Mouse (Mus musculus): ENCODE data around the gene Wsb2.
"Not testable (repeated sequence)": the region's sequence is repeated elsewhere in the genome, so short reads cannot be mapped to it uniquely, and the experiment has no call there.

The Wsb2 gene

GRCm38 (mm10) chr5:117357129-117357477, at the start of gene Wsb2:
Gene Wsb2, plus strand, starts transcription at chr5:117357304.
- peak; percentile 81 for DNase-seq (ENCODE audit: low spot score)

GRCm38 (mm10) chr5:117307699-117308098, 49.4 kb upstream of the Wsb2 start:
- DNase-seq (ENCODE audit: low spot score): peak; percentile 61

GRCm38 (mm10) chr5:117313420-117313819, 43.7 kb upstream of the Wsb2 start:
- no peak for DNase-seq (ENCODE audit: low spot score)

GRCm38 (mm10) chr5:117313909-117314308, 43.2 kb upstream of the Wsb2 start:
- no peak for DNase-seq (ENCODE audit: low spot score)

GRCm38 (mm10) chr5:117314587-117315428, 42.3 kb upstream of the Wsb2 start:
- DNase-seq (ENCODE audit: low spot score): no peak

GRCm38 (mm10) chr5:117318741-117319629, 38.1 kb upstream of the Wsb2 start, which contains the start of gene Vsig10:
Gene Vsig10, plus strand, starts transcription at chr5:117319083.
- DNase-seq (ENCODE audit: low spot score): peak; percentile 43

- no peak for DNase-seq (ENCODE audit: low spot score)
Observed at GRCm38 (mm10) chr5:117323751-117324150, 33.4 kb upstream of the Wsb2 start.

GRCm38 (mm10) chr5:117326408-117326807, 30.7 kb upstream of the Wsb2 start:
- DNase-seq (ENCODE audit: low spot score): no peak

GRCm38 (mm10) chr5:117330457-117330856, 26.6 kb upstream of the Wsb2 start:
- DNase-seq (ENCODE audit: low spot score): no peak

- DNase-seq (ENCODE audit: low spot score): no peak
Observed at GRCm38 (mm10) chr5:117337999-117338398, 19.1 kb upstream of the Wsb2 start.

- DNase-seq (ENCODE audit: low spot score): no peak
Observed at GRCm38 (mm10) chr5:117338503-117338902, 18.6 kb upstream of the Wsb2 start.

GRCm38 (mm10) chr5:117340081-117340480, 17.0 kb upstream of the Wsb2 start:
- DNase-seq (ENCODE audit: low spot score): no peak

GRCm38 (mm10) chr5:117341896-117342295, 15.2 kb upstream of the Wsb2 start:
- DNase-seq (ENCODE audit: low spot score): no peak

- DNase-seq (ENCODE audit: low spot score): not testable (repeated sequence)
Observed at GRCm38 (mm10) chr5:117344496-117344895, 12.6 kb upstream of the Wsb2 start.

- no peak for DNase-seq (ENCODE audit: low spot score)
Observed at GRCm38 (mm10) chr5:117345432-117345976, 11.6 kb upstream of the Wsb2 start.

GRCm38 (mm10) chr5:117346281-117346680, 10.8 kb upstream of the Wsb2 start:
- DNase-seq (ENCODE audit: low spot score): no peak

GRCm38 (mm10) chr5:117347011-117347410, 10.1 kb upstream of the Wsb2 start:
- DNase-seq (ENCODE audit: low spot score): no peak

GRCm38 (mm10) chr5:117347838-117348237, 9.3 kb upstream of the Wsb2 start:
- no peak for DNase-seq (ENCODE audit: low spot score)

GRCm38 (mm10) chr5:117348279-117348678, 8.8 kb upstream of the Wsb2 start:
- peak; percentile 66 for DNase-seq (ENCODE audit: low spot score)

GRCm38 (mm10) chr5:117354121-117354520, 3.0 kb upstream of the Wsb2 start:
- DNase-seq (ENCODE audit: low spot score): no peak

- no peak for DNase-seq (ENCODE audit: low spot score)
Observed at GRCm38 (mm10) chr5:117355648-117356303, 1.3 kb upstream of the Wsb2 start.
